ENCODE assay signal across 8 mouse cellular contexts in the genomic region with DNA sequence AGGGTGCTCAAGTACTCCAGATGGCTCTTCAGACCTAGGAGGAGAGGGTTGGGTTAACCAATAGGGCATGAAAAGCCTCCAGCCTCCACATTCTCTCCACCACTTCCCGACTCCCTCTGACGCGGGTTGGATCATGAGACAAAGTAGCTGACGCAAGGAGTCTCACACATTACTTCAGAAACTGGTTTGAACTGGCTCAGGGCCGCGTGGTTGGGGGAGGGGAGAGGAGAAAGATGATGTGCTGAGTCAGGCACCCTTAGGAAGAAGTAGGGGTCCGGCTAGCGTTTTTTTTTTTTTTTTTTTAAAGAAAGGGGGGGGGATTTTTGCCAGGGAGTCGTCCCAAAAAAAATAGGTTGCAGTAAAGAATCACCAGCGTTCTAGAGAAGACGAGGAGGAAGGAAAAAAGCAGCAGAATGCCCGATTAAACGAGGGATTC. TPM values are rescaled to one million over a fixed set of nuclear protein-coding genes. Genes with fewer than 3 reads are reported as not detected.
DNase-seq lines count a peak whose midpoint lies in the region; ATAC-seq lines count a peak whose summit lies in the region.

No protein-coding gene starts in this region.

- ATAC-seq in hindbrain, embryonic 15.5 days (ENCODE audit: low FRiP score, low read depth): peak; percentile 66; the same call in 1 of the 2 replicates
- peak; percentile 71 for ATAC-seq in megakaryocyte progenitor cell, adult 5-6 weeks (replicated peaks; ENCODE audit: poor library complexity)

- no peaks in the 10 kb centered on the region for H3K27me3 ChIP-seq in hindbrain, embryonic 15.5 days

- H3K4me3 ChIP-seq in hindbrain, embryonic 15.5 days: peak overlapping the region; percentile 51

- intact Hi-C loops in left cerebral cortex, postnatal 10 days (cut with DNase I): no loop called here

- no peaks in the 10 kb centered on the region for H3K9me3 ChIP-seq in hindbrain, embryonic 15.5 days

- peak overlapping the region; percentile 63 for H3K4me2 ChIP-seq in hindbrain, embryonic 15.5 days

- peaks cover 38% of the 10 kb centered on the region for H3K4me1 ChIP-seq in hindbrain, embryonic 15.5 days (replicated peaks)

- peak overlapping the region; percentile 85 for H3K27ac ChIP-seq in hindbrain, embryonic 15.5 days (replicated peaks)

- peaks cover 43% of the 10 kb centered on the region for H3K36me3 ChIP-seq in hindbrain, embryonic 15.5 days

- WGBS in hindbrain, embryonic 15.5 days: 0% methylated on average over 13 of the region's 13 CpGs

- peak; percentile 98 for DNase-seq in ZHBTc4 (ENCODE audit: low read depth, low spot score)
- DNase-seq in cerebellum, postnatal 4 days (ENCODE audit: low spot score in 2 of 2): peak; percentile 28 to 70
- peak; percentile 63 for DNase-seq in gastrocnemius, adult 18-20 months (ENCODE audit: low spot score)
- peak; percentile 54 to 87 for DNase-seq in left cerebral cortex, postnatal 10 days (ENCODE audit: extremely low spot score in 1 of 2, low spot score in 2 of 2)
- DNase-seq in right cerebral cortex, postnatal 10 days (ENCODE audit: low spot score in 2 of 2): peak; percentile 81 to 88
- peak; percentile 72 for DNase-seq in urinary bladder, postnatal 25 days (ENCODE audit: low spot score)

- H3K9ac ChIP-seq in hindbrain, embryonic 15.5 days: peak overlapping the region; percentile 60

RNA-seq across cellular contexts. Expression of a gene that starts 10.3 kb away (rescaled TPM):
- total RNA-seq in gastrocnemius, adult 18-20 months (2021): 10 to 100 TPM; 30.2 to 37.3 TPM
- 170 and 175 TPM in 2 replicates for polyA plus RNA-seq in hindbrain, embryonic 15.5 days (2015; fragmentation: Nextera tagmentation; extraction: Ambion mirVana)
- total RNA-seq in left cerebral cortex, postnatal 10 days (2021): 100 to 1,000 TPM; 195 to 198 TPM
- total RNA-seq in megakaryocyte progenitor cell, adult 5-6 weeks (2015): 69.3 and 73.0 TPM in 2 replicates
- 84.0 and 87.7 TPM in 2 replicates for total RNA-seq in megakaryocyte progenitor cell, adult 5-6 weeks (2017)

RNA-seq across cellular contexts. Expression of a gene that starts 22.7 kb away (rescaled TPM):
- 10 to 100 TPM; 16.4 to 16.9 TPM for total RNA-seq in gastrocnemius, adult 18-20 months (2021)
- polyA plus RNA-seq in hindbrain, embryonic 15.5 days (2015; fragmentation: Nextera tagmentation; extraction: Ambion mirVana): 91.9 and 96.1 TPM in 2 replicates
- 10 to 100 TPM; 47.3 to 47.4 TPM for total RNA-seq in left cerebral cortex, postnatal 10 days (2021)
- 111 and 112 TPM in 2 replicates for total RNA-seq in megakaryocyte progenitor cell, adult 5-6 weeks (2015)
- total RNA-seq in megakaryocyte progenitor cell, adult 5-6 weeks (2017): 102 TPM in 2 replicates

RNA-seq across cellular contexts. Expression of a gene that starts 27.6 kb away (rescaled TPM):
- total RNA-seq in gastrocnemius, adult 18-20 months (2021): 1 to 10 TPM in 1 of 2 experiments, not detected in 1; 1.0 TPM
- 1.3 and 1.7 TPM in 2 replicates for polyA plus RNA-seq in hindbrain, embryonic 15.5 days (2015; fragmentation: Nextera tagmentation; extraction: Ambion mirVana)
- 1 to 10 TPM; 1.3 to 2.2 TPM for total RNA-seq in left cerebral cortex, postnatal 10 days (2021)
- total RNA-seq in megakaryocyte progenitor cell, adult 5-6 weeks (2015): 1.2 and 4.4 TPM in 2 replicates
- not detected in 2 replicates for total RNA-seq in megakaryocyte progenitor cell, adult 5-6 weeks (2017)

RNA-seq across cellular contexts. Expression of a gene that starts 28.3 kb away (rescaled TPM):
- total RNA-seq in gastrocnemius, adult 18-20 months (2021): 10 to 100 TPM; 16.0 to 16.6 TPM
- polyA plus RNA-seq in hindbrain, embryonic 15.5 days (2015; fragmentation: Nextera tagmentation; extraction: Ambion mirVana): 113 and 122 TPM in 2 replicates
- 10 to 100 TPM; 68.1 to 69.0 TPM for total RNA-seq in left cerebral cortex, postnatal 10 days (2021)
- 32.5 and 45.3 TPM in 2 replicates for total RNA-seq in megakaryocyte progenitor cell, adult 5-6 weeks (2015)
- total RNA-seq in megakaryocyte progenitor cell, adult 5-6 weeks (2017): 54.1 and 54.8 TPM in 2 replicates

RNA-seq across cellular contexts. Expression of a gene that starts 44.0 kb away (rescaled TPM):
- total RNA-seq in gastrocnemius, adult 18-20 months (2021): 10 to 100 TPM; 27.5 to 31.3 TPM
- polyA plus RNA-seq in hindbrain, embryonic 15.5 days (2015; fragmentation: Nextera tagmentation; extraction: Ambion mirVana): 142 and 145 TPM in 2 replicates
- total RNA-seq in left cerebral cortex, postnatal 10 days (2021): 10 to 100 TPM; 72.7 to 76.2 TPM
- 339 and 367 TPM in 2 replicates for total RNA-seq in megakaryocyte progenitor cell, adult 5-6 weeks (2015)
- total RNA-seq in megakaryocyte progenitor cell, adult 5-6 weeks (2017): 76.5 and 91.9 TPM in 2 replicates

Comparison
In these comparisons a context has a peak if more than half of its experiments do, and no peak if none do; other contexts are left out.
1. Peak in every context shown above with its lines: DNase-seq, ATAC-seq, H3K4me3 ChIP-seq and H3K27ac ChIP-seq.